Mouse (Mus musculus) MEL (cell line): ENCODE results near the gene Tekt4. TPM values are rescaled to one million over a fixed set of nuclear protein-coding genes. Genes with fewer than 3 reads are reported as not detected.

Experiments used
- DNase-seq: peaks from one replicate; pipeline ENCODE4 v3.0.0; 2011; ENCODE audit warnings: low read depth, low spot score
- H3K27ac ChIP-seq: 2 replicates; pipeline ENCODE4 v1.5.1; 2012; ENCODE audit warnings: low read depth, mild to moderate bottlenecking, control low read depth, low read length, moderate library complexity; ENCODE audit not compliant: control insufficient read depth
- H3K27me3 ChIP-seq, 2 experiments: fragments of 150-350 bp in 1 of 2; sonication (generic) in 1 of 2; 2 replicates each; pipeline ENCODE4 v1.6.1; 2012; ENCODE audit warnings: low read length in 2 of 2, mild to moderate bottlenecking in 2 of 2, improper control_type of control experiment in 1 of 2, moderate library complexity in 1 of 2; ENCODE audit not compliant: insufficient read depth in 2 of 2, control insufficient read depth in 1 of 2
- H3K36me3 ChIP-seq, 2 experiments: 2 replicates each; pipeline ENCODE4 v1.6.1; 2012 to 2014; ENCODE audit warnings: low read length in 2 of 2, improper control_type of control experiment in 1 of 2, inconsistent platforms in 1 of 2, mild to moderate bottlenecking in 1 of 2; ENCODE audit not compliant: insufficient read depth in 2 of 2, control insufficient read depth in 1 of 2
- H3K4me1 ChIP-seq, 2 experiments: fragments of 150-350 bp in 1 of 2; sonication (generic) in 1 of 2; 2 replicates each; pipeline ENCODE4 v1.6.1; 2012; ENCODE audit warnings: low read length in 2 of 2, improper control_type of control experiment in 1 of 2, mild to moderate bottlenecking in 1 of 2; ENCODE audit not compliant: insufficient read depth in 2 of 2, control insufficient read depth in 1 of 2
- H3K4me3 ChIP-seq, 2 experiments: fragments of 150-350 bp in 1 of 2; sonication (generic) in 1 of 2; 2 replicates each; pipeline ENCODE4 v1.5.1; 2012; ENCODE audit warnings: low read depth in 2 of 2, low read length in 2 of 2, mild to moderate bottlenecking in 2 of 2, moderate library complexity in 2 of 2, control low read depth in 1 of 2, improper control_type of control experiment in 1 of 2; ENCODE audit not compliant: control insufficient read depth in 1 of 2, insufficient read depth in 1 of 2
- H3K79me2 ChIP-seq: 2 replicates; pipeline ENCODE4 v1.6.1; 2012; ENCODE audit warnings: mild to moderate bottlenecking, low read length, moderate library complexity; ENCODE audit not compliant: control insufficient read depth, poor library complexity, insufficient read depth
- H3K9ac ChIP-seq: 2 replicates; pipeline ENCODE4 v1.6.1; 2012; ENCODE audit warnings: low read depth, mild to moderate bottlenecking, control low read depth, low read length, moderate library complexity; ENCODE audit not compliant: control insufficient read depth, poor library complexity, severe bottlenecking
- H3K9me3 ChIP-seq: fragments of 150-350 bp; sonication (generic); replicated peaks from 2 replicates; pipeline ENCODE4 v1.6.1; 2012; ENCODE audit warnings: mild to moderate bottlenecking, low read length, improper control_type of control experiment, moderate library complexity; ENCODE audit not compliant: insufficient read depth
- BHLHE40 ChIP-seq: IDR thresholded peaks from 2 replicates; pipeline ENCODE4 v1.6.1; 2012; ENCODE audit warnings: low read depth, mild to moderate bottlenecking, inconsistent platforms, low read length, improper control_type of control experiment, borderline replicate concordance
- CHD1 ChIP-seq: IDR thresholded peaks from 2 replicates; pipeline ENCODE4 v1.6.1; 2012; ENCODE audit warnings: low read depth, mild to moderate bottlenecking, inconsistent platforms, low read length, improper control_type of control experiment
- CTCF ChIP-seq, 3 experiments: IDR thresholded peaks in 2 of 3; conservative IDR thresholded peaks in 1 of 3; 2 replicates each; pipeline ENCODE4 v1.5.1; 2011 to 2012; ENCODE audit warnings: low read length in 3 of 3, low read depth in 2 of 3, mild to moderate bottlenecking in 2 of 3, improper control_type of control experiment in 1 of 3, inconsistent platforms in 1 of 3, mixed read lengths in 1 of 3, moderate library complexity in 1 of 3; ENCODE audit not compliant: control insufficient read depth in 1 of 3, insufficient read depth in 1 of 3, poor library complexity in 1 of 3, severe bottlenecking in 1 of 3
- ELF1 ChIP-seq: IDR thresholded peaks from 2 replicates; pipeline ENCODE4 v1.6.1; 2014; ENCODE audit warnings: low read depth, mild to moderate bottlenecking, inconsistent platforms, low read length, improper control_type of control experiment, moderate library complexity
- EP300 ChIP-seq, 2 experiments: IDR thresholded peaks; 2 replicates each; pipeline ENCODE4 v1.6.1; 2011; ENCODE audit warnings: improper control_type of control experiment in 2 of 2, low read length in 2 of 2, low read depth in 1 of 2, mild to moderate bottlenecking in 1 of 2
- ETS1 ChIP-seq: IDR thresholded peaks from 2 replicates; pipeline ENCODE4 v1.6.1; 2012; ENCODE audit warnings: low read depth, mild to moderate bottlenecking, inconsistent platforms, low read length, improper control_type of control experiment, moderate library complexity
- GABPA ChIP-seq: IDR thresholded peaks from 2 replicates; pipeline ENCODE4 v1.6.1; 2012; ENCODE audit warnings: low read depth, mild to moderate bottlenecking, inconsistent platforms, low read length, improper control_type of control experiment, moderate library complexity
- JUND ChIP-seq: IDR thresholded peaks from 2 replicates; pipeline ENCODE4 v1.6.1; 2011; ENCODE audit warnings: low read depth, mild to moderate bottlenecking, improper control_type of control experiment, low read length
- MAZ ChIP-seq: IDR thresholded peaks from 2 replicates; pipeline ENCODE4 v1.6.1; 2012; ENCODE audit warnings: low read depth, mild to moderate bottlenecking, inconsistent platforms, low read length, improper control_type of control experiment
- MEF2A ChIP-seq: IDR thresholded peaks from 2 replicates; pipeline ENCODE4 v1.6.1; 2014; ENCODE audit warnings: low read depth, mild to moderate bottlenecking, inconsistent platforms, low read length, improper control_type of control experiment; ENCODE audit not compliant: poor library complexity, insufficient replicate concordance, severe bottlenecking; ENCODE audit errors: extremely low read depth
- MXI1 ChIP-seq: IDR thresholded peaks from 2 replicates; pipeline ENCODE4 v1.6.1; 2011; ENCODE audit warnings: mild to moderate bottlenecking, low read depth, low read length, improper control_type of control experiment
- MYB ChIP-seq: IDR thresholded peaks from 2 replicates; pipeline ENCODE4 v1.6.1; 2011; ENCODE audit warnings: mild to moderate bottlenecking, low read depth, low read length, improper control_type of control experiment
- MYC ChIP-seq: IDR thresholded peaks from 2 replicates; pipeline ENCODE4 v1.6.1; 2011; ENCODE audit warnings: low read depth, mild to moderate bottlenecking, low read length, improper control_type of control experiment, moderate library complexity
- NELFE ChIP-seq: IDR thresholded peaks from 2 replicates; pipeline ENCODE4 v1.6.1; 2011; ENCODE audit warnings: low read depth, low read length, improper control_type of control experiment
- POLR2A ChIP-seq, 2 experiments: IDR thresholded peaks; 2 replicates each; pipeline ENCODE4 v1.6.1; 2011 to 2012; ENCODE audit warnings: low read length in 2 of 2, mild to moderate bottlenecking in 2 of 2, control low read depth in 1 of 2, improper control_type of control experiment in 1 of 2, low read depth in 1 of 2, moderate library complexity in 1 of 2; ENCODE audit not compliant: control insufficient read depth in 1 of 2, insufficient read depth in 1 of 2, poor library complexity in 1 of 2
- POLR2AphosphoS5 ChIP-seq: IDR thresholded peaks from 2 replicates; pipeline ENCODE4 v1.6.1; 2012; ENCODE audit warnings: low read depth, borderline replicate concordance, mild to moderate bottlenecking, inconsistent platforms, low read length, moderate library complexity, mixed read lengths
- RAD21 ChIP-seq: IDR thresholded peaks from 2 replicates; pipeline ENCODE4 v1.6.1; 2011; ENCODE audit warnings: mild to moderate bottlenecking, low read depth, low read length, improper control_type of control experiment
- SMC3 ChIP-seq: IDR thresholded peaks from 2 replicates; pipeline ENCODE4 v1.6.1; 2011; ENCODE audit warnings: low read depth, low read length, improper control_type of control experiment
- TAL1 ChIP-seq: IDR thresholded peaks from 2 replicates; pipeline ENCODE4 v1.6.1; 2012; ENCODE audit warnings: mild to moderate bottlenecking, inconsistent platforms, low read length, moderate library complexity, mixed read lengths
- TBP ChIP-seq: IDR thresholded peaks from 2 replicates; pipeline ENCODE4 v1.8.0; 2011; ENCODE audit warnings: low read depth, low read length, improper control_type of control experiment
- UBTF ChIP-seq: IDR thresholded peaks from 2 replicates; pipeline ENCODE4 v1.6.1; 2012; ENCODE audit warnings: low read depth, mild to moderate bottlenecking, inconsistent platforms, low read length, improper control_type of control experiment, moderate library complexity, borderline replicate concordance; ENCODE audit not compliant: insufficient read depth
- USF1 ChIP-seq: IDR thresholded peaks from 2 replicates; pipeline ENCODE4 v1.6.1; 2014; ENCODE audit warnings: low read depth, mild to moderate bottlenecking, inconsistent platforms, low read length, improper control_type of control experiment, moderate library complexity
- USF2 ChIP-seq, 2 experiments: IDR thresholded peaks; 2 replicates each; pipeline ENCODE4 v1.6.1; 2011 to 2012; ENCODE audit warnings: improper control_type of control experiment in 2 of 2, low read length in 2 of 2, borderline replicate concordance in 1 of 2, inconsistent platforms in 1 of 2, low read depth in 1 of 2, mild to moderate bottlenecking in 1 of 2; ENCODE audit not compliant: insufficient read depth in 1 of 2
- ZNF384 ChIP-seq: IDR thresholded peaks from 2 replicates; pipeline ENCODE4 v1.6.1; 2012; ENCODE audit warnings: low read depth, mild to moderate bottlenecking, inconsistent platforms, low read length, improper control_type of control experiment
- polyA plus RNA-seq, 2 experiments: library from polyadenylated mRNA; stranded (reverse) in 1 of 2; unstranded in 1 of 2; fragments of >175 nt in 1 of 2; fragments of >200 nt in 1 of 2; gene quantifications; 2 replicates each; pipeline versions ENCODE4 v1.2.1 to v1.2.4; 2012; ENCODE audit warnings: low replicate concordance in 2 of 2, low read depth in 1 of 2; ENCODE audit not compliant: insufficient read length in 2 of 2, insufficient read depth in 1 of 2, missing spikeins in 1 of 2
- total RNA-seq: library from RNA; depleted of rRNA; stranded (reverse); fragments of 300-350 nt; gene quantifications from 2 replicates; pipeline ENCODE4 v1.2.3, GENCODE M21; 2012

The Tekt4 gene
- total and polyA plus RNA-seq, 3 experiments, result not detected

- H3K27me3 ChIP-seq, result peaks cover 0 to 3% of the 10 kb centered on the region in 2 experiments; a peak in 1 of 4 replicates
- no peak overlapping the region for H3K4me3 ChIP-seq
Measured at GRCm38 (mm10) chr17:25472044-25472443, 17.6 kb downstream of the Tekt4 start.

GRCm38 (mm10) chr17:25474330-25475077, 20.1 kb downstream of the Tekt4 start:
- peak; percentile 56 for DNase-seq
- Histone ChIP-seq H3K4me3 (no peak overlapping the region), H3K9ac (no peak overlapping the region), H3K27me3 (no peaks in the 10 kb centered on the region), H3K4me1 (no peaks in the 10 kb centered on the region), H3K27ac (no peak overlapping the region), H3K79me2 (no peaks in the 10 kb centered on the region), H3K36me3 (no peaks in the 10 kb centered on the region), H3K9me3 (no peaks in the 10 kb centered on the region)
- no peak for TF ChIP-seq MYB
- peak; percentile 40 for TF ChIP-seq SMC3
- no peak for TF ChIP-seq CHD1
- no peak for TF ChIP-seq GABPA
- TF ChIP-seq USF2 (IDR thresholded peaks at IDR 0.05; ENCODE audit: borderline replicate concordance in 1 of 2, insufficient read depth in 1 of 2, low read depth in 1 of 2, low read length in 2 of 2), result no peak
- no peak for TF ChIP-seq ELF1
- TF ChIP-seq MXI1, result no peak
- no peak for TF ChIP-seq POLR2AphosphoS5
- peak in 2 of 3 experiments; percentile 54 to 55 for TF ChIP-seq CTCF (IDR thresholded peaks at IDR 0.05 in 2 of 3, conservative IDR thresholded peaks at IDR 0.05 in 1 of 3; ENCODE audit: control insufficient read depth in 1 of 3, insufficient read depth in 1 of 3, low read depth in 2 of 3, low read length in 3 of 3, poor library complexity in 1 of 3, severe bottlenecking in 1 of 3)
- no peak for TF ChIP-seq JUND
- TF ChIP-seq MEF2A, result no peak
- no peak for TF ChIP-seq ZNF384
- TF ChIP-seq TBP, result no peak
- TF ChIP-seq ETS1, result no peak

More at GRCm38 (mm10) chr17:25472044-25472443, 17.6 kb downstream of the Tekt4 start:
- TF ChIP-seq MAZ (no peak), BHLHE40 (no peak), USF1 (no peak), NELFE (no peak), UBTF (no peak), MYC (no peak), RAD21 (no peak), GABPA (no peak), TAL1 (no peak), MXI1 (no peak), EP300 (IDR thresholded peaks at IDR 0.05; ENCODE audit: low read depth in 1 of 2, low read length in 2 of 2) (no peak), POLR2A (IDR thresholded peaks at IDR 0.05; ENCODE audit: control insufficient read depth in 1 of 2, insufficient read depth in 1 of 2, low read depth in 1 of 2, low read length in 2 of 2, poor library complexity in 1 of 2) (no peak), USF2 (IDR thresholded peaks at IDR 0.05; ENCODE audit: borderline replicate concordance in 1 of 2, insufficient read depth in 1 of 2, low read depth in 1 of 2, low read length in 2 of 2) (no peak), TBP (no peak)
- no peaks in the 10 kb centered on the region for H3K4me1 ChIP-seq
- no peaks in the 10 kb centered on the region for H3K9me3 ChIP-seq
- no peak overlapping the region for H3K27ac ChIP-seq
- no peaks in the 10 kb centered on the region for H3K36me3 ChIP-seq
- no peaks in the 10 kb centered on the region for H3K79me2 ChIP-seq
- peak; percentile 6 for DNase-seq
- no peak overlapping the region for H3K9ac ChIP-seq
